10 mouse cellular contexts compared by ENCODE assay signal in the genomic region with DNA sequence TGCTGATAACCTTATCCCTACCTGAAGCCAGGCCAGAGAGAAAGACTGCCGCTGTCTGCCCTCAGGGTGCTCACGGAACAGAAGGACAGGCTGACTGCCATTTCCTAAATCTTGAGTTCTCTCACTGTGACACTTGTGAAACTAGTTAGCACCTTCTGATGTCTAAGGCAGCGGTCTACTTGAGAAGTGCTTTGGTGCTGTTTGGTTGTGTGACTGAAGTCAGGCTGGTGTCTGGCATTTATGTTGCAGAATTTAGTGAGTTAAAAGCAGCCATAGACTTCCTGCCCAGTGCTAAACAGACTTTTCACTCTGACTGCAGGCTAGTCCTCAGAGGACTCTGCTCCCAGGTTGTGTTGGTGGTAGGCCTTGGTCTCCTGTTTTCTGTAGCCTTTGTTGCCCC. TPM values are rescaled to one million over a fixed set of nuclear protein-coding genes. Genes with fewer than 3 reads are reported as not detected.
DNase-seq lines count a peak whose midpoint lies in the region; ATAC-seq lines count a peak whose summit lies in the region.
"Had no signal": no experiment of that assay in that cellular context is flagged by ENCODE, and none has a peak within 500 bp of the region (broad histone marks: within the 10 kb centered on the region; RNA-seq: fewer than 3 reads in every experiment).

No protein-coding gene starts in this region.

- peaks cover 59% of the 10 kb centered on the region for H3K4me1 ChIP-seq in lung, embryonic 16.5 days (replicated peaks; ENCODE audit: control insufficient read depth, insufficient read depth, low read length)
- H3K4me1 ChIP-seq in limb, embryonic 11.5 days (ENCODE audit: control insufficient read depth, insufficient read depth, low read length): peaks cover 24% of the 10 kb centered on the region

- H3K9me3 ChIP-seq in lung, embryonic 16.5 days (ENCODE audit: control insufficient read depth, low read length): no peaks in the 10 kb centered on the region
- no peaks in the 10 kb centered on the region for H3K9me3 ChIP-seq in limb, embryonic 11.5 days (ENCODE audit: control insufficient read depth, low read length)

- no peak for ATAC-seq in lung, embryonic 16.5 days (ENCODE audit: low read depth)
- no peak for ATAC-seq in limb, embryonic 11.5 days (ENCODE audit: insufficient number of reproducible peaks, low FRiP score, low TSS enrichment, low read depth)

- peak; percentile 89 for DNase-seq in heart, adult 11 months
- DNase-seq in heart, postnatal 25 days (ENCODE audit: low spot score): no peak
- DNase-seq in lung, postnatal 14 days: no peak
- DNase-seq in limb, embryonic 11.5 days (ENCODE audit: low spot score): no peak
- DNase-seq in thymus, postnatal 25 days: peak; percentile 49
- no peak for DNase-seq in ovary, postnatal 10 days (ENCODE audit: low spot score)
- no peak for DNase-seq in retina, embryonic 14.5 days (ENCODE audit: low spot score)
- DNase-seq: heart, postnatal 10 days had no signal

- 76% methylated on average over 3 of the region's 3 CpGs for WGBS in lung, embryonic 16.5 days
- WGBS in limb, embryonic 11.5 days: 80% methylated on average over 3 of the region's 3 CpGs

- no peak overlapping the region for H3K4me3 ChIP-seq in lung, embryonic 16.5 days (ENCODE audit: low read length)
- H3K4me3 ChIP-seq in limb, embryonic 11.5 days (ENCODE audit: low read depth, low read length): 0 out of 2 replicates have a peak overlapping the region, but pooled peaks have one; percentile 1

- intact Hi-C loops in heart, postnatal 25 days (cut with DNase I): loop anchor here (5.0 kb wide), 1 partner anchor 58 kb away; no protein-coding TSS in a partner anchor

- H3K36me3 ChIP-seq in lung, embryonic 16.5 days (ENCODE audit: control insufficient read depth, insufficient read depth, low read length): peaks cover 6% of the 10 kb centered on the region; the same call in 1 of the 2 replicates
- H3K36me3 ChIP-seq in limb, embryonic 11.5 days (ENCODE audit: control insufficient read depth, insufficient read depth, low read length): peaks cover 10% of the 10 kb centered on the region

- H3K27ac ChIP-seq in lung, embryonic 16.5 days (ENCODE audit: low read length): no peak overlapping the region
- H3K27ac ChIP-seq in limb, embryonic 11.5 days (replicated peaks; ENCODE audit: low read depth, low read length): no peak overlapping the region
- H3K27ac ChIP-seq: macrophage had no signal

- no peak overlapping the region for H3K9ac ChIP-seq in lung, embryonic 16.5 days (ENCODE audit: low read length)
- no peak overlapping the region for H3K9ac ChIP-seq in limb, embryonic 11.5 days (ENCODE audit: low read length)

- H3K27me3 ChIP-seq in lung, embryonic 16.5 days (ENCODE audit: control insufficient read depth, insufficient read depth, low read depth, low read length): no peaks in the 10 kb centered on the region
- no peaks in the 10 kb centered on the region for H3K27me3 ChIP-seq in limb, embryonic 11.5 days (ENCODE audit: control insufficient read depth, insufficient read depth, low read length)

- peak overlapping the region; percentile 90; the same call in 1 of the 2 replicates for H3K4me2 ChIP-seq in lung, embryonic 16.5 days (ENCODE audit: low read depth, low read length)
- no peak overlapping the region for H3K4me2 ChIP-seq in limb, embryonic 11.5 days (ENCODE audit: low read depth, severe bottlenecking)

RNA-seq across cellular contexts. Expression of gene Plcg1, which starts 3.2 kb away (rescaled TPM):
- total RNA-seq in heart, postnatal 25 days (2021): 10 to 100 TPM; 59.7 to 63.1 TPM
- 46.0 and 49.6 TPM in 2 replicates for polyA plus RNA-seq in lung, embryonic 16.5 days (2015; fragmentation: Nextera tagmentation; extraction: Ambion mirVana)
- 83.7 and 98.5 TPM in 2 replicates for polyA plus RNA-seq in limb, embryonic 11.5 days (2014; fragmentation: Nextera tagmentation; extraction: Ambion mirVana)

Comparison
In these comparisons a context has a peak if more than half of its experiments do, and no peak if none do; other contexts are left out.
1. DNase-seq: peak in heart, adult 11 months (single experiment) and thymus, postnatal 25 days (single experiment); none in heart, postnatal 25 days (single experiment), lung, postnatal 14 days (single experiment), limb, embryonic 11.5 days (single experiment), ovary, postnatal 10 days (single experiment) and retina, embryonic 14.5 days (single experiment).